Mouse (Mus musculus) c-Kit-positive CD71-positive TER-119-positive erythroid progenitor cells, embryonic 14.5 days (primary cell): ENCODE results near the gene Gast.
"Not testable (repeated sequence)": the region's sequence is repeated elsewhere in the genome, so short reads cannot be mapped to it uniquely, and the experiment has no call there.

Source experiments
- DNase-seq: peaks from one replicate; pipeline ENCODE4 v3.0.0-alpha.2; 2013; ENCODE audit warnings: low spot score

Gene Gast

GRCm38 (mm10) chr11:100333944-100334457, at the start of gene Gast:
Gene Gast, plus strand, starts transcription at chr11:100334407.
- no peak for DNase-seq

GRCm38 (mm10) chr11:100284988-100285387, 49.2 kb upstream of the Gast start:
- DNase-seq = no peak

GRCm38 (mm10) chr11:100287024-100287423, 47.2 kb upstream of the Gast start:
- no peak for DNase-seq

GRCm38 (mm10) chr11:100288942-100289341, 45.3 kb upstream of the Gast start:
- no peak for DNase-seq

- DNase-seq = no peak
These were observed 44.0 kb upstream of the Gast start for GRCm38 (mm10) chr11:100290235-100290634.

- DNase-seq = no peak
These were observed 41.3 kb upstream of the Gast start for GRCm38 (mm10) chr11:100292884-100293283.

- DNase-seq = peak; percentile 74
These were observed 38.9 kb upstream of the Gast start for GRCm38 (mm10) chr11:100295308-100295707.

GRCm38 (mm10) chr11:100297801-100298200, 36.4 kb upstream of the Gast start:
- peak; percentile 39 for DNase-seq

GRCm38 (mm10) chr11:100298274-100299036, 35.8 kb upstream of the Gast start:
- DNase-seq = peak; percentile 74

GRCm38 (mm10) chr11:100300293-100300692, 33.9 kb upstream of the Gast start:
- DNase-seq = peak; percentile 59

- DNase-seq = no peak
These were observed 32.9 kb upstream of the Gast start for GRCm38 (mm10) chr11:100301292-100301691.

GRCm38 (mm10) chr11:100307900-100308299, 26.3 kb upstream of the Gast start:
- no peak for DNase-seq

GRCm38 (mm10) chr11:100308672-100309071, 25.5 kb upstream of the Gast start:
- not testable (repeated sequence) for DNase-seq

- no peak for DNase-seq
These were observed 22.6 kb upstream of the Gast start for GRCm38 (mm10) chr11:100311656-100312055.

- no peak for DNase-seq
These were observed 22.0 kb upstream of the Gast start for GRCm38 (mm10) chr11:100312096-100312679.

- DNase-seq = no peak
These were observed 20.8 kb upstream of the Gast start for GRCm38 (mm10) chr11:100313424-100313823.

- no peak for DNase-seq
These were observed 18.8 kb upstream of the Gast start for GRCm38 (mm10) chr11:100315439-100315838.

- peak; percentile 53 for DNase-seq
These were observed 16.3 kb upstream of the Gast start for GRCm38 (mm10) chr11:100317826-100318380.

GRCm38 (mm10) chr11:100318529-100319451, 15.4 kb upstream of the Gast start:
- DNase-seq = peak; percentile 76

- peak; percentile 100 for DNase-seq
These were observed 14.6 kb upstream of the Gast start, which contains the start of gene Eif1 for GRCm38 (mm10) chr11:100319492-100320171. Gene Eif1, plus strand, starts transcription at chr11:100319885.

GRCm38 (mm10) chr11:100320172-100320630, 14.0 kb upstream of the Gast start:
- peak; percentile 97 for DNase-seq
